Mouse (Mus musculus) thymus, postnatal 14 days (tissue): ENCODE data around the gene Suv39h2.

ENCODE experiments used
- DNase-seq: peaks from one replicate; pipeline ENCODE4 v3.0.0; 2021

Suv39h2 gene

DNA sequence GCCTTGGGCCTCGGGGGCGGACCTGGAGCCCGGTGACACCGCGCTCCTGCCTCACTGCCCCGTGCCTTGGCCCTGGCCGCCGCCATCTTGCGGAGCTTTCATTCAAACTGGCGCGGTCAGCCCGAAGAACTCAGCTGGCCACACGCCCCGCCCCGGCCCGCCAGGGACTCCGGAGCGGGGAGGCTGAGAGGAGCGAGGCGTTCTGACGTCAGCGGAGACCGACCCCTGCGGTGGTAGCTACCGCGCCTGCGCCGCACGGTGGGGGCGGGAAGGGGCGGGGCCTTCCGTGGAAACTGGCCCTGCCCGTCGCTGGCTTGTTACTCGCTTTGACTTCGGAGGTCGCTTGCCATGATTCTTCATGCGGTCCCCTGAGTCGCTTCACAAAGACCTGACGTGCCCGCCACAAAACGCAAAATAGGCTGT is at the start of gene Suv39h2:
TSS of gene Suv39h2 (minus strand) at position 171 of the 423 bp plus-strand sequence.
- peak; percentile 98 for DNase-seq

DNA sequence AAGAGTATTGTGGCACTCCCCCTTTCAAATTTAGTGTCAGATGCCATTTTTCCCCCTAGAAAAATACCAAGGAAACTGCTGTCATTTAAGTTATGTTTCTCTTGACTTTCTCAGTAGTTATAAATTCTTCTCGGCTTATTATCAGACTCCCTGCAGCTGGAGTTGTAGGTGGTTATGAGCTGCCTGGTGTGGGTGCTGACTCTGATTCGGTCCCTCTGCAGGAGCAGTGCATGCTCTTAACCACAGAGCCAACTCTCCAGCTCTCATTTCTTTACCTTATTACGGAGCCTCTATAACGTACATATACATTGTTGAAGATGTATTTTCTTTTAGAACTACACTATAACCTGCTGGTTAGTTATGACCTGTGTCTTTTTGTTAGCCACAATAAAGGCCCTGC is 47.7 kb upstream of the Suv39h2 start:
- DNase-seq = no peak

DNA sequence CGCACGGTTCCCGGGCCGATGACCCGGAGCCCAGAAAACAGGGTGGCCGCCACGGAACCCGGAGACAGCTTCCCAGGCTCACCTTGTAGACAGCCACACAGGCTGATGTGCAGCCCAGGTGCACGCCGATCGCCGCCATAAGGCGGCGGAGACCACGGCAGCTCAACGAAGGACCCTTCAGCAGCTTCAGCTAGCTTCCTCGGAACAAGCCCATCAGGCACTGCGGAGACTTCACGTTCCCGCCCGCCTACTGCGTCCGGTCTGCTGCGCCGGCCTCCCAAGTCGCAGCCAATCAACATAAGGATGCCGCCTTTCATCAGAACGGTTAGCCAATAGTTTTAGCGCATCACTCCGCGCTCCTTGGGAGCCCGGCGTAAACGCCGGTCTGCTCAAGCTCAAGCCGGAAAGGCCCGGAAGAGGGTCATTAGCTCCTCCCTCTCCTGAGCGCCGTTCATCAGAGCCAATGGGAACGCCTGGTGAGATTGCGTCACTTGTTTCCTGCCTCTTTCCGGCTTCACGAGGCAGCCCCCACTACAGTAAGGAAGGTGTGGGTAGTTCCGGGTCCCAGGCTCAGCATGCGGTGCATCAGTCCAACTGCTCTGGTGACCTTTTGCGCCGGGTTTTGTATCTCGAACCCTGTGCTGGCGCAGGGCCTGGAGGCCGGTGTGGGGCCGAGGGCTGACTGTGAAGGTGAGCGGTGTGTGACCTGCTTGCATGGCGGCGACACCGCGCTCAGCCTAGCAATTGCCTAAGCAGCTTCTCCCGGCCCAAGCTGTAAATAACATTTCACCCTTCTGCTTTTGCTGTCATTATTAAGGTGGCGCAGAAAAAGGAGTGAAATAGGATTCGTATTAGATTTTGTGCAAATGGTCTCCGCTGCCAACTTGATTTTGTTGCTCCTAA is 38.0 kb upstream of the Suv39h2 start, which contains the start of the genes Gm45902, Hspa14 and Cdnf:
TSS of gene Gm45902 (minus strand) at position 239 of the 903 bp plus-strand sequence.
TSS of gene Hspa14 (minus strand) at position 263 of the 903 bp plus-strand sequence.
TSS of gene Cdnf (plus strand) at position 479 of the 903 bp plus-strand sequence.
- DNase-seq = peak; percentile 95

DNA sequence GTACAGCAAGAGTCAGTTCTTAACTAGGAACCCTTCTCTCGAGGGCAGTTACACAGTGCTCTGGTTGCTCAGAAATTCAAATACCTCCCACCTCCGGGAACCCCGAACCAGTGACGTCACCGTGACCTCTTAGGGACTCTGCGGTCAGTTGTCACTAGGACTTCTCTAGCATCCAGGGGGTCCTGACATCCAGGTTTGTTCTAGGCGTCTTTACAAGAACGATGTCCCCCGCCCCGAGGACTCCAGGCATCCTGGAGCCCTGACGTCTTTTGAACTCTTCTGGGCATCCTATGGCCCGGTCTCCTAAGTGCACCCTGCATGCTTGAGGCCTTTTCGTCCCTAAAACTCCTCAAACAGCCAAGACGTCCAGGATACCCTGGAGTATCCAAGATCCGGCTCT is 37.2 kb upstream of the Suv39h2 start:
- DNase-seq = peak; percentile 60

DNA sequence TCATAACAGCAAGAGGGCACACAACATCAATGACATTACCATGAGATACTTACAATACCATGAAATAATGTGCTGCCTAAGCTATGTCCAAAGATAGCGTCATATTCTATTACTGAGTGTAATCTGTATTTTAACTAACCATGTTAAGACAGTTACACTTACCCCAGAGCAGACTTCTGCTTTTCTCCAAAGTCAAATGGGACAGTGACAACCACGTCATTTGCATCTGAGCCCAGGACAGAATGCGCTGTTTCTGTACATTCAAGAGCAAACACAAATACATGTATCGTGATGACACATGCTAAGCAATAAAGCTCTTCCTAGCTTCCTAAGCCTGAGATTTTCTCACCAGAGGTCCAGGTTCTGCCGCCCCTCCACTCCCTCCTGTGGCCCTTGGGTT is 26.1 kb upstream of the Suv39h2 start:
- no peak for DNase-seq

DNA sequence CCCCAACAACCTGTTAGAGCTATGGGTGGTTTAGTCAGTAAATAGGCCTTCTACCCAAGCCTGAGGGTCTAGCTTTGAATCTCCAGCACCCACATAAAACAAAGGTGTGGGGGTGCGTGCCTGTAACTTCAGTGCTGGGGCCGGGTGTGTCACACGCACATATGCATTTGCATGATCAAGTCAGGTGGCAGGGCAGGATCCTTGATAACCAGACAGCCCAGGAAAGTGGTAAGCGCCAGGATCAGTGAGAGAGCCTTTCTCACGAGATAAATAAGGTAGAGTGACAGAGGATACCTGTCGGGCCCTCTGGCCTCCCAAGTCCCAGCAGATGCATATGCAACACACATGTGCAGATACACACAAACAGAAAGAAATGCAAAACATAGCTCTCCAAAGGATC is 24.7 kb upstream of the Suv39h2 start:
- DNase-seq = no peak

DNA sequence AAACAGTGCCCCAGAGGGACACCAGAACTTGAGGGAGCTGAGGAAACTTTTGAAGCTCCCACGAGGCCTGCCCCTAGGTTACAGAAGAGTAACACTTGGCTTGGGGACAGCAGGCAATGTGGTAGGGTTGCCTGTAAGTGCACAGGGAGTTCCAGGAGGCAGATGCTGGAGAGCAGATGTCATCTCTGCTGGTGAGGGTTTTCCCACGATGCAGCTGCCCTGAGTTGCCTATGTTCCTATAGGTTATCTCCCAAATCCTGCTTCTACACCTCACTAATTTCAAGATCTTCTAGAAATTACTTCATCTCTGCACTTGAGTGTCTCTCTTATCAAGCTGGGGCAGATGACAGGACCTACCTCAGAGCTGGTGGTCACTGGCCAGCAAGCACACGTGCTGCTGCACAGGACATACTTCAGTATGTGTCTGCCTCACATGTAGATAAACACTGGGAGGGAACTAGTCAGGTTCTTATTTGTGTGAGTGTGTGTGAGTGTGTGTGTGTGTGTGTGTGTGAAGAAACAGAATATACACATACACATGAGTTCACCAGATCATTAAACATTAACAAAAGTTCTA is 19.1 kb upstream of the Suv39h2 start:
- DNase-seq = no peak

DNA sequence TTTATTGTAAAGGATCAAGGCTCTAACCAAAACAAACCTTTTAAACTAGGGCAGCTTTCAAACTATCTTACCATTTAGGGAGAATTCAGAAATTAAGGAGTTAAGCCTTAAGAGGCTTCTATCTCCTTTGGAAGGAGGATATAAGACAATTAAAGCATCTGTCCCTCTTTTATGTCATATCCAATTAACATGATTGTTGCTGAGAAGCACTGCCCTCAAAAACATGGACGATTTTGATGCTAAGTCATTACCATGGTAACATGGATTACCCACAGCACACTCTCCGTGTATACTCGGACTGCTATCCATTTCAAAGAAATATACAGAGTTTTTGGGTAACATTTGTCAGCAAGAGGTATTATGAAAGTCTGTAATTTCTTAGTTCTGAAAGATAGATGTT is 15.0 kb upstream of the Suv39h2 start:
- no peak for DNase-seq

DNA sequence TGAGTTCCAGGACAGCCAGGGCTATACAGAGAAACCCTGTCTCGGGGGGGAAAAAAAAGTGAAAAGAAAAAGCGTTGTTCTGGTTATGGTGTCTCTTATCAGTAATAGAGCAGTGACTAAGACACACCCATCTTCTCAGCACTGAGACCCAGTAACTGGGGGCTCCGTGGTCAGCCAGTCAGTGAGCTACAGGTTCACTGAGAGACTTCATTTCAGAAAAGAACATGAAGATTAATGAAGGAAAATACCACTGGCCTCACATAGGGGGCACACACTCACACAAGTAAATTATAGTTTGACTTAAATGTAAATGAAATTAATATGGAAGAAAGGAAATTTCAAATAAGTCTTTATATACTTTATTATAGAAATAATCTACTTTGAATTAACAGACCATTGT is 5.4 kb upstream of the Suv39h2 start:
- DNase-seq = no peak

DNA sequence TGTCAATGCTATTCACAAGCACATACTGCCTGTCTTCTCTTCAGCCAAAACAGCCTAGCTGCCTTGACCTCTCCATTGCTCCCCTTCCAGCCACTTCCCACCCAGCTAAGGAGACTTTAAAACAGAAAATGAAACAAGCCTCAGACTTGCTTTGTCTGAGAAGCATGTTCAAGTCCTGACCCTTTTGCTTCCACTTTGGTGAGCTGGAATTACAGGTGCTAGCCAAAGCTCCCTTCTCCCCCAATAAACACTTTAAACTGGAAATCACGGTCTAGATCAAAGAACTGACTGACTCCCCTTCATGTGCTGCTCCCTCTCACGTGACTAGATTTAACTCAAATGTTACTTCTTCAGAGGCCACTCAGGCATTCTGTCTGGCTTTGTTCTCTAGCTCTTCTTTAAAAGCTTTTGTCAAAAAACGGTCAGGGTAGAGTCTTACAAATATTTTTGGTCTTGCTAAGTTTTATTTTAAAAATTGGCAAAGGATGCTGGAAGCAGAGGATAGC is 968 bp upstream of the Suv39h2 start:
- DNase-seq = no peak

DNA sequence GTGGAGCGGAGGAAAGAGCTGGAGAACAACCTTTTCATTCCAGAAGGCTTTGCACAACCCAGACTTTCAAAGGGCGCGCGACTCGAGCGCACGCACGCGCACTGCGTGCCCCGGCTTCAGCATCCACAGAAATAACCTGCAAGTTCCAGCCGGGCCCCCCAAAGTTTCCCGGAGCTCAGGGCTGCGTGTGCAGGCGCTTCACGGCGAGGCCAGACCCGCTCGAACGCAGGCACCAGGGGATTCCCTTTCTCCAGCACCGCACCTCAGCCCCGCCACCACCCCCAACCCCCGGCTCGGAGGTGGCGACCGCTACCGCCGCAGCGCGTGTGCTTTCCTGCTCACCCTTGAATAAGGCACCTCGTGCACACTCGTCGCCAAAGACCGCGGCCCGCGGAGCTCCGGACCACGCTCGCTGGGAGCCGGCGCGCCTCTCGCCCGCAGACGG is 448 bp downstream of the Suv39h2 start:
- DNase-seq = peak; percentile 68

DNA sequence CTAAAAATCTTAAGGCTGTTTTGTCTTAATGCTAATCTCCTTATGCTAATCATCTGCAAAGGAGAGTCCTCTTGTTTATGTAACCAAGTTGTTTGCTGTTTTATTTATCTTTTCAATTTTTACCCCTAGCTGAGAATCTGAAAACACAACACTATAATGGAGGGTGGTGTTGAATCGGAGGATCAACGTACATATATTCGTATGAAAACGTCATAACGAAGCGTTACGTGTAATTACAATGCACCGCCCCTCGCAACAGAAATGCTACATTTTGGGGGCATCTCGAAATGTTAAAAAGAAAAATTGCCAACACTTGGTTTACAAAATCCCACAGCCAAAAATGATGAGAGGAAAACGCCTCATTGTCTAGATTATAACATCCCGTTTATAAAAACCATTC is 940 bp downstream of the Suv39h2 start:
- DNase-seq = no peak

DNA sequence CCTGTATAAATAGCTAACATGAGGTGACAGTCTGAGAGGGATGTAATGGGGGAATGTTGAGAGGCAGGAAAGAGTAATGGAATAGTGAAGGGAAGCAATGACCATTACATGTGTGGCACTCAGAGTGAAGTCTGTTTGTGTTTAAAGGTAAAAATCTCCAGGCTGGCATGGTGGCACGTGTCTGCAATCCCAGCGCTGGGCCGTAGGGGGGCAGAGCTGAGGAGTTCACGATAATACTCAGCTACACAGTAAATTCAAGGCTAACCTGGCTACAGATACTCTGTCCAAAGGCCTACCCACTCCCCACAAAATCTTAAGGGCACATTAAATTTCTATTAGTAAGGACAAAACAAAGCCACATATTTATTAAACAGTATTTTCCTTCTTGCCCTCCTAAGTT is 18.2 kb downstream of the Suv39h2 start:
- DNase-seq = no peak

DNA sequence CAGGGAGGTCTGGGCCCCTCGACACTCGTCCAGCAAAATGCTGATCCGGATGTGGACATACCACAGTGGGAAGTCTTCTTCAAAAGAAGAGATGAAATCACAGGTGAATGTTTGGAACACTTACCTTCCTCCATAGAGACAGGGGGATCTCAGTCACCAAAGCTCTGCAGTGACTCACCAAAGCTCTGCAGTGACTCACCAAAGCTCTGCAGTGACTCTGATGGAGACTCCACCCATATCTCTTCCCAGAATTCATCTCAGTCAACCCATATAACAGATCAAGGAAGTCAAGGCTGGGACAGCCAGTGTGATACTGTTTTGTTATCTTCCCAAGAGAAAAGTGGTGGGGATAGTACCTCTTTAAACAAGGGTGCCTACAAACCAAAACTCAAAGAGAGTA is 21.7 kb downstream of the Suv39h2 start:
- no peak for DNase-seq

DNA sequence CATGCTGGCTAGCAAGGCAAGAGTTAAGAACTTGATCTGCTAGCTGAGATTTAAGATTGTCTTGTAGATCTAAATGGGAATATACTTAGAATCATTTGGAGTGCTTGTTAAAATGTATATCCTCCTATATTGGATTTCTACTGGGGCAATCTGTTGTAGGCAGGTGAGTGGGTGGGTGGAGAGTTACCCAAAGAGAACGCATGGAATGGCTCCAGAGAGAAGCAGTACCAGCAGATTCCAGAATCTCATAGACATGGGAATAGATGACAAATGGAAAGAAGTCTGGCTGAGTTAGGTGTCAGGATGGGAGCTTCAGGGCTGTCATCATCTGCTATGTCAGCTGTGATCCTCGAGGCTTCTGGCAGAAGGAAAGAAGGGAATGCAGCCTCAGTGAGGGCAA is 25.4 kb downstream of the Suv39h2 start:
- no peak for DNase-seq

DNA sequence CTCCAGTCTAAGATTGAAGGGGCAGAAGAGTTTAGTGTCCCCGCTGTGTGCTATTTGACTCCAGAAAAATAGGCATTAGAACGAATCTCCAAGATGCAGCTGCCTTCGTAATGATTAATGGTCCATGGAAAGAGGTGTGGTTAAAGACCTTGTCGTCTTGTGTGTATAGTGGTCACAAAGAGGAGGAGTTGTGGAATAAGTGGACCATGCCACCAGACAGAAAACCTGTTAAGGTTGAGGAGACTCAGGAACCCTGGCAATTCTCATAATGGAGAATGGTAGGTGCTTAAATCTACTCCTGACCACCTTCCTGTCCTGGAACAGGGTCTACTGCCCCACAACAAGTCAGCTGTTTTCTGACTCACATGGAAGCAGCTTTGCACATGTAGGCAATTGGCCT is 28.8 kb downstream of the Suv39h2 start:
- no peak for DNase-seq

DNA sequence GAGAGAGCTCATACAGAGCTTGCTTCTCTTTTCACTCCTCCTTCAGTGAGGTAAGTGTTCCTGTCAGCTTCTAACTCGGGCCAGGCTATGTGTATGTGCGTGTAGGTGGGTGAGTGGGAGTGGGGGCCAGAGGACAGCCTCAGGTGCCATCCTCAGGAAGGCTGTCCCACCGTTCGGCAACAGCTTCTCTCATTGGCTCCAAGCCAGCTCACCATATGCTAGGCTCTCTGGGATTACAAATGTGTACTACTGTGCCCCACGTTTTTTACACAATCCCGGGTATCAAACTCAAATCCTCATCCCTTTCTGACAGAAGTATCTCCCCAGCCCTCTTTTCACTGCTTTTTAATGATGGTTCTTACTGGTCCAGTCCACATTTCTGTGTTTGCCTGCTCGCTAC is 30.6 kb downstream of the Suv39h2 start:
- no peak for DNase-seq

DNA sequence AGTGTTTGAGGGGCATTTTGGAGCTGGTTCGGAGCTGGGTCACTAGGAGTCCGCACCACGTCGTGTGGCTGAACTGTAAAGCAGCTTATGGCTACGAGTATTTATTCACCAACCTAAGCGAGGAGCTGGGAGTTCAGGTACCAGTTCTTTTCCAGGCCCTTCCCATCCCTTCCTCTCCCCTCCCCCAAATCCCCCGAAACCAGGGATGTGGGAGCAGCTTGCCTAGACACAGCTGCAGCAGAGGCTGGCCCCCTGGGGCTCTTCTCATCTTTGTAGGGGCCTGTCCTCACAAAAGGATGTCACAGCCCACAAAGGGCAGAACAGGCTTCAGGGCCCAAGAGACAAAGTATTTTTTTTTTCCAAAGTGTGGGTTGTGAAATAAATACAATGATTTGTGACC is 36.9 kb downstream of the Suv39h2 start:
- DNase-seq = no peak

DNA sequence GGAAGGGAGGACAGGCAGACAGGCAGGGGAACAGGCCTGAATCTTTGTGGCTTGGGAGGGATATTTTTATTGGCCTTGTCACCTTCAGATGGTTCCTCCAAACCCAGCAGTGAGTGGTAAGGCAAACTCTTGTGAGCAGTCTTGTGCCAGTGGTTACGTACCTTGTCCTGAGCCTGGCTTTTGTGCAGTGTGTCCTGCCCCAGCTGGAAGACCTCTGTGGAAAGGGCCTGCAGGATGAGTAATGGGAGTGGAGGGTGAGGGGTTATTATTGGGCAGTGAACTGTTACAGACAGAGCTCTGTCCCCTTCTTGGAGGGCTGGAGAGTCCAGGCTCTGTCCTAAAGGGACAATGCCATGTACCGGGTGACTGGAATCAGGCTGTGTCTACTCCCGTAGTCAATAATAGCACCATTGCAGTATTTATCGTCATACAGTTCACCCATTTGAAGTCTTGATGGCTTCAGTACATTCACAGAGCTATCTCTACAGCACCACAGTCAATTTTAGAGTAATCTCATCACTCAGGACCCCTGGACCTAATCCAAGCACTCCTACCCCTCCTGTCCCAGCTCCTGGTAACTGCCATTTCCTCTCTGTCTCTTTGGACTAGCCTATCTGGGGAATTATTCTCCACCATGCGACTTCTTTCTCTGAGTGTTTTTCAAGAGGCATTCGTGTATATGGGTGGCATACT is 39.3 kb downstream of the Suv39h2 start:
- no peak for DNase-seq

DNA sequence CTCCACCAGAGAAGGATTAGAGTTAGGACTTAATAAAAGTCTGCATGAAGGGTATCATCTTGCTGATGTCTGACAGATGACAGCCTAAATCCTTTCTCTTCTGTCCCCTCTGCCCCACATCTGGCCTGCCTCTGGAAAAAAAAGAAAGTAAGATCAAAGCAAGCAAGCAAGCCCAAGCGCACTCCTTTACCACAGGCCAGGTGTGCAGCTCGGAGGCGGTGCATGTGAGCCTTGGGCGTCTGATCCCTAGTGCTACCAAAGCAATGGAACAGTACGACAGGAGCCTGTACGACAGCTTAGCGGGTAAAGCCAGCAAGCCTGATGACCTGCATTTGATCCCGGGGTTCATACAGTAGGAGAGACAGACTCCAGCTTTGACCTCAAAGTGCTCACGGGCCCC is 43.9 kb downstream of the Suv39h2 start:
- peak; percentile 80 for DNase-seq

DNA sequence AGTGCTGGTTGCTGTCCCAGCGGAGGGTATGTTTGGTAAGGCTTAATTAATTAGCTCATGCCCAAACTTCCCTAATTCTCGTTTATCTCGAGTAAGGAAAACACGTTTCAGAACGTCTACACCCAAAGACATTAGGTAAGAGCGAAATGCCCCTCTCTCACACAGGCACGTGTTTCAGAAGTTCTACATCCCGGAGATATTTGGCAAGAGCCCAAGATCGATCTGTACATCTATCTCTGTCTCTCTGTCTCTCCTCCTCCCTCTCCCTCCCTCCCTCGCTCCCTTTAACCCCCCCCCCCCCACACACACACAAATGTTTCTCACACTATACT is 50.3 kb downstream of the Suv39h2 start:
- no peak for DNase-seq

DNA sequence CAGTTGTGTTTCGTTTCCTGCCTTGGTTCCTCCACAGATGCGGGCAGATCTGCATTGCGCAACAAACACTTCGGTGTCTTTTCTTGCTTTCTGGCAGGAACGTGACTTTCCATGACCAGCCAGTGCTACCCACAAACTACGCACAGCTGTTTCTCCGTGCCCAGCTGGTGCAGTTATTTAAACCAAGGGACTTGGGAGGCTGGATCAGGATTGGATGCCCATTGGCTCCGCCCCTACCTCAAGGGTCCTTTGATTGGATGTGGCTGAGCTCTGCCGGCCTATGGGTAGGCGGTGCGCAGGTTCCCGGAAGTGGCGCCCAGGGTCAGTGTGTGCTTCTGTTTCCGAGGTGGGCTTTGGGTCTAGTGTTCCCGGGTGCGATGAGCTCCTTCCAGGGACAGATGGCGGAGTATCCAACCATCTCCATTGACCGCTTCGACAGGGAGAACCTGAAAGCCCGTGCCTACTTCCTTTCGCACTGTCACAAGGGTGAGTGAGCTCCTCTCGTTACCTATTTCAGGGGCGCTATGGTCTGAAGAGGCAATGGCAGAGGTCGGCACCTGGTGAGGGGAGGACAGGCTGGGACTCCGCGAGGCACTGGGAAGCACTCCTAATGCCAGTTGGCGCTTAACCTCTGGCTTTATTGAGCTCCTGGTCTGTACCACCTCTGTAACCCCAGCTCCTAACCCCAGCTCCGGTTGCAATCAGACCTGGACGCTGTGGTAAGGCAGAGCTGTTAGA is 50.8 kb downstream of the Suv39h2 start, which contains the start of gene Dclre1c:
TSS of gene Dclre1c (plus strand) at position 291 of the 738 bp plus-strand sequence.
- DNase-seq = peak; percentile 95

DNA sequence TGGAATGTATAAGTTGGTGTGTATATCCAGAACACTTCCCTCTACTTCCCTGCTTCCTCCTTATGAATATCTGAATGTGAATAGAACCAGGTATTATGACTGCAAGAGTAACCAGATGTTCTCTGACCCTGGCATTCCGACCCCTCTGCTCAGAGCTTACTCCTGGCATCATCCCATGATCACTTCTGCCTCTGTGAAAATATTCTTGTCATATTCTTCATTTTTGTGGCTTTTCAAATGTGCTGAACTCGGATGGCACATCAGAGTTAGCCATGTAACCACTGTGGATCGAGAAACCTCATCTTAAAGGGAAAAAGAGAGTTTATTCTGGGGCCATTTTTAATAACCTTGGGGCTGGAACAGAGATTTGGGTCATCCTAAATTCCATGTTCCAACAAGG is 52.3 kb downstream of the Suv39h2 start, which contains the start of gene Meig1:
TSS of gene Meig1 (minus strand) at position 101 of the 400 bp plus-strand sequence.
- no peak for DNase-seq
